Mouse (Mus musculus): ENCODE measurements around the gene A930009A15Rik. TPM values are rescaled to one million over a fixed set of nuclear protein-coding genes. Genes with fewer than 3 reads are reported as not detected.

A930009A15Rik gene
- 0.32 TPM in 1 of 2 replicates, not detected in the other for polyA plus RNA-seq (2015; fragmentation: Nextera tagmentation; extraction: Ambion mirVana)

- Histone ChIP-seq H3K36me3 (no peaks in the 10 kb centered on the region), H3K27me3 (peaks cover 5% of the 10 kb centered on the region), H3K4me1 (no peaks in the 10 kb centered on the region), H3K4me2 (replicated peaks) (no peak within 1 kb of the TSS), H3K27ac (no peak within 1 kb of the TSS), H3K9me3 (no peaks in the 10 kb centered on the region; the same call in 1 of the 2 replicates), H3K4me3 (no peak within 1 kb of the TSS), H3K9ac (no peak within 1 kb of the TSS)
- ATAC-seq (ENCODE audit: low FRiP score, low read depth): no peak
- 89% methylated on average over 15 of the region's 15 CpGs for WGBS
Measured at GRCm38 (mm10) chr10:115569712-115570491, at the start of gene A930009A15Rik. TSS of gene A930009A15Rik (plus strand) at chr10:115569986.

GRCm38 (mm10) chr10:115520200-115521080, 49.3 kb upstream of the A930009A15Rik start:
- no peaks in the 10 kb centered on the region for H3K9me3 ChIP-seq
- peaks cover 25% of the 10 kb centered on the region for H3K4me1 ChIP-seq
- no peak overlapping the region for H3K9ac ChIP-seq
- H3K4me3 ChIP-seq: peak overlapping the region; percentile 7
- 14% methylated on average over 17 of the region's 17 CpGs for WGBS
- H3K36me3 ChIP-seq: no peaks in the 10 kb centered on the region
- no peaks in the 10 kb centered on the region for H3K27me3 ChIP-seq
- ATAC-seq (ENCODE audit: low FRiP score, low read depth): peak; percentile 84
- peak overlapping the region; percentile 69 for H3K27ac ChIP-seq
- peak overlapping the region; percentile 54 for H3K4me2 ChIP-seq (replicated peaks)

GRCm38 (mm10) chr10:115521081-115521451, 48.7 kb upstream of the A930009A15Rik start:
- Histone ChIP-seq H3K27ac (peak overlapping the region; percentile 69; the same call in 1 of the 2 replicates), H3K27me3 (no peaks in the 10 kb centered on the region), H3K4me2 (replicated peaks) (peak overlapping the region; percentile 54), H3K4me1 (peaks cover 25% of the 10 kb centered on the region), H3K36me3 (no peaks in the 10 kb centered on the region), H3K9ac (no peak overlapping the region), H3K4me3 (no peak overlapping the region), H3K9me3 (no peaks in the 10 kb centered on the region)
- WGBS: 18% methylated on average over 4 of the region's 4 CpGs
- no peak for ATAC-seq (ENCODE audit: low FRiP score, low read depth)

- peak; percentile 59; the same call in 1 of the 2 replicates for ATAC-seq (ENCODE audit: low FRiP score, low read depth)
- WGBS: 18% methylated on average over 4 of the region's 4 CpGs
- Histone ChIP-seq H3K27ac (no peak overlapping the region), H3K9ac (no peak overlapping the region), H3K27me3 (no peaks in the 10 kb centered on the region; the same call in 1 of the 2 replicates), H3K4me2 (replicated peaks) (no peak overlapping the region), H3K9me3 (no peaks in the 10 kb centered on the region), H3K4me3 (no peak overlapping the region), H3K36me3 (no peaks in the 10 kb centered on the region), H3K4me1 (peaks cover 14% of the 10 kb centered on the region)
Measured at GRCm38 (mm10) chr10:115528892-115529291, 40.9 kb upstream of the A930009A15Rik start.

- H3K9me3 ChIP-seq: no peaks in the 10 kb centered on the region
- WGBS: 89% methylated on average over 12 of the region's 12 CpGs
- no peak for ATAC-seq (ENCODE audit: low FRiP score, low read depth)
- H3K27ac ChIP-seq: no peak overlapping the region
- no peaks in the 10 kb centered on the region for H3K36me3 ChIP-seq
- no peak overlapping the region for H3K9ac ChIP-seq
- H3K4me1 ChIP-seq: peaks cover 14% of the 10 kb centered on the region
- no peak overlapping the region for H3K4me2 ChIP-seq (replicated peaks)
- no peaks in the 10 kb centered on the region; the same call in 1 of the 2 replicates for H3K27me3 ChIP-seq
- no peak overlapping the region for H3K4me3 ChIP-seq
Measured at GRCm38 (mm10) chr10:115529768-115530167, 40.0 kb upstream of the A930009A15Rik start.

- no peak overlapping the region for H3K4me2 ChIP-seq (replicated peaks)
- H3K27ac ChIP-seq: no peak overlapping the region
- H3K4me1 ChIP-seq: peaks cover 14% of the 10 kb centered on the region
- WGBS: 78% methylated on average over 2 of the region's 2 CpGs
- no peaks in the 10 kb centered on the region; the same call in 1 of the 2 replicates for H3K27me3 ChIP-seq
- no peak overlapping the region for H3K4me3 ChIP-seq
- no peaks in the 10 kb centered on the region for H3K36me3 ChIP-seq
- H3K9ac ChIP-seq: no peak overlapping the region
- H3K9me3 ChIP-seq: no peaks in the 10 kb centered on the region
- no peak for ATAC-seq (ENCODE audit: low FRiP score, low read depth)
Measured at GRCm38 (mm10) chr10:115530746-115531145, 39.0 kb upstream of the A930009A15Rik start.

- 79% methylated on average over 6 of the region's 6 CpGs for WGBS
- ATAC-seq (ENCODE audit: low FRiP score, low read depth): no peak
Measured at GRCm38 (mm10) chr10:115542917-115543316, 26.9 kb upstream of the A930009A15Rik start.

GRCm38 (mm10) chr10:115550253-115550652, 19.5 kb upstream of the A930009A15Rik start:
- Histone ChIP-seq H3K4me3 (no peak overlapping the region), H3K27me3 (no peaks in the 10 kb centered on the region; the same call in 1 of the 2 replicates), H3K4me2 (replicated peaks) (no peak overlapping the region), H3K9ac (no peak overlapping the region), H3K27ac (no peak overlapping the region), H3K9me3 (no peaks in the 10 kb centered on the region), H3K4me1 (no peaks in the 10 kb centered on the region), H3K36me3 (no peaks in the 10 kb centered on the region)
- ATAC-seq (ENCODE audit: low FRiP score, low read depth): 0 out of 2 replicates have a peak, but pooled peaks have one; percentile 8
- 80% methylated on average over 7 of the region's 7 CpGs for WGBS

More at GRCm38 (mm10) chr10:115542917-115543316, 26.9 kb upstream of the A930009A15Rik start:
- H3K27ac ChIP-seq: no peak overlapping the region
- no peak overlapping the region for H3K4me3 ChIP-seq
- H3K9ac ChIP-seq: no peak overlapping the region
- H3K36me3 ChIP-seq: no peaks in the 10 kb centered on the region
- H3K4me1 ChIP-seq: no peaks in the 10 kb centered on the region
- H3K9me3 ChIP-seq: no peaks in the 10 kb centered on the region
- no peak overlapping the region for H3K4me2 ChIP-seq (replicated peaks)
- H3K27me3 ChIP-seq: no peaks in the 10 kb centered on the region

- H3K9me3 ChIP-seq: no peaks in the 10 kb centered on the region
- no peak overlapping the region for H3K9ac ChIP-seq
- no peak overlapping the region for H3K4me2 ChIP-seq (replicated peaks)
- no peak for ATAC-seq (ENCODE audit: low FRiP score, low read depth)
- no peaks in the 10 kb centered on the region for H3K36me3 ChIP-seq
- no peak overlapping the region for H3K4me3 ChIP-seq
- H3K4me1 ChIP-seq: no peaks in the 10 kb centered on the region
- no peak overlapping the region for H3K27ac ChIP-seq
- H3K27me3 ChIP-seq: no peaks in the 10 kb centered on the region; the same call in 1 of the 2 replicates
- 81% methylated on average over 3 of the region's 3 CpGs for WGBS
Measured at GRCm38 (mm10) chr10:115551069-115551468, 18.7 kb upstream of the A930009A15Rik start.

GRCm38 (mm10) chr10:115553352-115554113, 16.3 kb upstream of the A930009A15Rik start:
- Histone ChIP-seq H3K4me1 (peaks cover 8% of the 10 kb centered on the region), H3K4me3 (no peak overlapping the region), H3K9ac (no peak overlapping the region), H3K27me3 (no peaks in the 10 kb centered on the region; the same call in 1 of the 2 replicates), H3K36me3 (no peaks in the 10 kb centered on the region), H3K27ac (no peak overlapping the region), H3K9me3 (no peaks in the 10 kb centered on the region), H3K4me2 (replicated peaks) (no peak overlapping the region)
- peak; percentile 58 for ATAC-seq (ENCODE audit: low FRiP score, low read depth)
- WGBS: 41% methylated on average over 11 of the region's 11 CpGs

GRCm38 (mm10) chr10:115555191-115555765, 14.5 kb upstream of the A930009A15Rik start:
- no peak overlapping the region for H3K4me3 ChIP-seq
- H3K27ac ChIP-seq: no peak overlapping the region

More at GRCm38 (mm10) chr10:115555191-115555765, 14.5 kb upstream of the A930009A15Rik start:
- ATAC-seq (ENCODE audit: low FRiP score, low read depth): no peak
- WGBS: 51% methylated on average over 2 of the region's 2 CpGs
- Histone ChIP-seq H3K27me3 (no peaks in the 10 kb centered on the region; the same call in 1 of the 2 replicates), H3K9me3 (no peaks in the 10 kb centered on the region), H3K4me1 (peaks cover 8% of the 10 kb centered on the region), H3K36me3 (no peaks in the 10 kb centered on the region), H3K4me2 (replicated peaks) (no peak overlapping the region), H3K9ac (no peak overlapping the region)

Measured in limb, embryonic 13.5 days (tissue).